Mouse (Mus musculus) liver, embryonic 14.5 days (tissue): ENCODE measurements around the gene Urb2. TPM values are rescaled to one million over a fixed set of nuclear protein-coding genes. Genes with fewer than 3 reads are reported as not detected.

Experiments
- ATAC-seq: fragments of 200-750 bp; cut with Nextera tagmentation; 2 replicates; pipeline ENCODE4 v1.8.0; 2017; ENCODE audit warnings: moderate number of reproducible peaks, mild to moderate bottlenecking, moderate library complexity; ENCODE audit not compliant: insufficient read depth
- DNase-seq, 3 experiments: peaks; one replicate each; pipeline ENCODE4 v3.0.0-alpha.2; 2012 to 2013; ENCODE audit warnings: low read depth in 3 of 3, low spot score in 3 of 3
- H3K27ac ChIP-seq: fragments of 300-500 bp; sonication (generic); 2 replicates; pipeline ENCODE4 v1.5.1; 2014; ENCODE audit warnings: moderate library complexity, mild to moderate bottlenecking, control low read depth, inconsistent platforms
- H3K27me3 ChIP-seq: fragments of 300-500 bp; sonication (generic); 2 replicates; pipeline ENCODE4 v1.6.1; 2014; ENCODE audit warnings: mild to moderate bottlenecking, low read length, moderate library complexity; ENCODE audit not compliant: control insufficient read depth, insufficient read depth
- H3K36me3 ChIP-seq: fragments of 300-500 bp; sonication (generic); replicated peaks from 2 replicates; pipeline ENCODE4 v1.6.1; 2014; ENCODE audit warnings: low read depth; ENCODE audit not compliant: control insufficient read depth, insufficient read depth
- H3K4me1 ChIP-seq, 2 experiments: fragments of 200-500 bp in 1 of 2; fragments of 300-500 bp in 1 of 2; sonication (generic) in 1 of 2; replicated peaks; 2 replicates each; pipeline ENCODE4 v1.6.1; 2012 to 2014; ENCODE audit warnings: antibody characterized with exemption in 1 of 2, inconsistent platforms in 1 of 2, low read length in 1 of 2; ENCODE audit not compliant: control insufficient read depth in 2 of 2, insufficient read depth in 2 of 2
- H3K4me2 ChIP-seq: fragments of 300-500 bp; sonication (generic); 2 replicates; pipeline ENCODE4 v1.6.1; 2014; ENCODE audit warnings: low read depth, mild to moderate bottlenecking, control low read depth, moderate library complexity
- H3K4me3 ChIP-seq, 2 experiments: fragments of 200-500 bp in 1 of 2; fragments of 300-500 bp in 1 of 2; sonication (generic) in 1 of 2; 2 replicates each; pipeline ENCODE4 v1.5.1; 2012 to 2014; ENCODE audit warnings: low read depth in 2 of 2, low read length in 2 of 2, mild to moderate bottlenecking in 2 of 2, control low read depth in 1 of 2, inconsistent platforms in 1 of 2, moderate library complexity in 1 of 2; ENCODE audit not compliant: insufficient read depth in 1 of 2
- H3K9ac ChIP-seq: fragments of 300-500 bp; sonication (generic); replicated peaks from 2 replicates; pipeline ENCODE4 v1.6.1; 2014; ENCODE audit warnings: mild to moderate bottlenecking, control low read depth, moderate library complexity
- H3K9me3 ChIP-seq: fragments of 300-500 bp; sonication (generic); 2 replicates; pipeline ENCODE4 v1.6.1; 2016; ENCODE audit warnings: low read length, mixed read lengths; ENCODE audit not compliant: control insufficient read depth
- CTCF ChIP-seq: IDR thresholded peaks from 2 replicates; pipeline ENCODE4 v1.5.1; 2016; ENCODE audit warnings: antibody characterized with exemption, low read depth, control low read depth
- EP300 ChIP-seq: IDR thresholded peaks from 2 replicates; pipeline ENCODE4 v1.6.1; 2016; ENCODE audit warnings: antibody characterized with exemption, low read depth
- WGBS: fragments of 180-500 bp; shearing (Covaris S2); extraction: QIAGEN DNeasy Blood & Tissue Kit; methylation state at CpG from one replicate; pipeline ENCODE4 v1.1.7; 2014; ENCODE audit not compliant: insufficient replicate concordance; 5-methylcytosine and 5-hydroxymethylcytosine counted together
- polyA plus RNA-seq, 2 experiments: library from polyadenylated mRNA; depleted of rRNA in 1 of 2; stranded (reverse) in 1 of 2; unstranded in 1 of 2; fragments of >200 nt; fragmentation: Nextera tagmentation in 1 of 2; extraction: Ambion mirVana in 1 of 2; gene quantifications; 2 replicates each; pipeline versions ENCODE4 v1.2.1 to v1.2.3; 2012 to 2014

Urb2 gene
- polyA plus RNA-seq, 2 experiments = 2.9 to 4.9 TPM

DNA sequence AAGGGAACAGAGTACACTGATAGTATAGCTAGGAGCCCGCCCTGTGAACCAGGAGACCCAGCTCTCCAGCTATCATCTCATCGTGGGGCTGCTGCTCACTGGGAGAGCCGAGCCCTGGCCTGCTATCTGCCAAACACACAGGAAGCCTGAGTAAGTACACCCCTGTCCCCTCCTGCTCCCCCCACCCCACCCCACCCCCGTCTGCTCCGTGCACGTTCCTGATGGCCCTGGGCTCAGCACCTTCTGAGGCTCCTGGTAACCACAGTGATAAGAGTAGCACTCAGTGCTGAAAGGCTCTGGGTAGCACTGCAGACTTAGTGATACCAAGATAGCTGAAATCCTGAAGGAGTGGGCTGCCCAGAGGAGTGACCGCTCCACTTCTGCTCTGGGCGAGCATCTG, 42.4 kb upstream of the Urb2 start:
- 9% methylated on average over 8 of the region's 8 CpGs for WGBS
- Histone ChIP-seq H3K4me3 (peak overlapping the region; percentile 92 to 100), H3K4me1 (peaks cover 25 to 45% of the 10 kb centered on the region in 2 experiments), H3K4me2 (peak overlapping the region; percentile 78), H3K9ac (peak overlapping the region; percentile 100), H3K27me3 (no peaks in the 10 kb centered on the region), H3K36me3 (peaks cover 72% of the 10 kb centered on the region), H3K9me3 (no peaks in the 10 kb centered on the region), H3K27ac (peak overlapping the region; percentile 99)
- peak; percentile 85 to 86 (median 85) for DNase-seq
- ATAC-seq = peak; percentile 86
- TF ChIP-seq CTCF (no peak), EP300 (peak; percentile 76)

GRCm38 (mm10) chr8:123980239-123980638, 41.1 kb upstream of the Urb2 start:
- H3K4me1 ChIP-seq = peaks cover 30 to 45% of the 10 kb centered on the region in 2 experiments
- no peak for DNase-seq

GRCm38 (mm10) chr8:123981674-123982073, 39.6 kb upstream of the Urb2 start:
- H3K9ac ChIP-seq = peak overlapping the region; percentile 100
- no peak for TF ChIP-seq EP300
- no peak for TF ChIP-seq CTCF
- 24% methylated on average over 4 of the region's 4 CpGs for WGBS
- H3K4me3 ChIP-seq = peak overlapping the region; percentile 92 to 100
- H3K4me1 ChIP-seq = peaks cover 40 to 47% of the 10 kb centered on the region in 2 experiments
- no peak for ATAC-seq
- peak overlapping the region; percentile 78 for H3K4me2 ChIP-seq
- peaks cover 46% of the 10 kb centered on the region for H3K36me3 ChIP-seq
- no peaks in the 10 kb centered on the region for H3K27me3 ChIP-seq
- peak overlapping the region; percentile 99 for H3K27ac ChIP-seq
- DNase-seq = no peak
- H3K9me3 ChIP-seq = no peaks in the 10 kb centered on the region

More at GRCm38 (mm10) chr8:123980239-123980638, 41.1 kb upstream of the Urb2 start:
- no peak for ATAC-seq
- peaks cover 60% of the 10 kb centered on the region for H3K36me3 ChIP-seq
- H3K9me3 ChIP-seq = no peaks in the 10 kb centered on the region
- TF ChIP-seq CTCF (0 out of 2 replicates have a peak, but pooled peaks have one; percentile 2), EP300 (no peak; the same call in none of the 2 replicates)
- peak overlapping the region; percentile 100 for H3K9ac ChIP-seq
- 23% methylated on average over 4 of the region's 4 CpGs for WGBS
- H3K27me3 ChIP-seq = no peaks in the 10 kb centered on the region
- peak overlapping the region; percentile 92 to 100 for H3K4me3 ChIP-seq
- peak overlapping the region; percentile 78 for H3K4me2 ChIP-seq
- H3K27ac ChIP-seq = peak overlapping the region; percentile 99

DNA sequence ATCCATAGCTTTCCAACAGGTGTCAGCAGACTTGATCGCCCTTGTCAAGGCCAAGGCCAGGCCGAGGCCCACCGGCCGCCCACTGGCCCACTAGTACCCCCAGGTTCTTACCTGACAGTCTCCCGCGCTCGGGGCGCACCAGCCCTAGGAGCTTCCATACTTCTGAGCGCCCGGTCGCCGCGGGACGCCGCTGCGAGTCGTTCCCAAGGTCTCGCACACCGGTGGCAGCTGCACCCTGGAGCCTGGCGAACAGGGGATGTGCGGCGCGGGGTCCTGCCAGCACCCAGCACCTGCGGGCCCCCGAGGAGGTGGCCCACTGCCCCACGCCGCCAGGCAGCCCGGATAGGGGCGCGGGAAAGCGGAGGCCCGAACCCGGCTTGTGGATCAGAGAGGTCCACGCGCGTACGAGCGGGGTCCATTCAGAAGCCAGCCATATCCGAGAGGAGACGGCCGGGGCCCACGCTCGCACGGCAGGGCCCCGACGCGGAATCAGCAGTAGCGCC, 39.0 kb upstream of the Urb2 start:
- under 1% methylated on average over 48 of the region's 48 CpGs for WGBS
- TF ChIP-seq CTCF (no peak), EP300 (no peak; the same call in 1 of the 2 replicates)

DNA sequence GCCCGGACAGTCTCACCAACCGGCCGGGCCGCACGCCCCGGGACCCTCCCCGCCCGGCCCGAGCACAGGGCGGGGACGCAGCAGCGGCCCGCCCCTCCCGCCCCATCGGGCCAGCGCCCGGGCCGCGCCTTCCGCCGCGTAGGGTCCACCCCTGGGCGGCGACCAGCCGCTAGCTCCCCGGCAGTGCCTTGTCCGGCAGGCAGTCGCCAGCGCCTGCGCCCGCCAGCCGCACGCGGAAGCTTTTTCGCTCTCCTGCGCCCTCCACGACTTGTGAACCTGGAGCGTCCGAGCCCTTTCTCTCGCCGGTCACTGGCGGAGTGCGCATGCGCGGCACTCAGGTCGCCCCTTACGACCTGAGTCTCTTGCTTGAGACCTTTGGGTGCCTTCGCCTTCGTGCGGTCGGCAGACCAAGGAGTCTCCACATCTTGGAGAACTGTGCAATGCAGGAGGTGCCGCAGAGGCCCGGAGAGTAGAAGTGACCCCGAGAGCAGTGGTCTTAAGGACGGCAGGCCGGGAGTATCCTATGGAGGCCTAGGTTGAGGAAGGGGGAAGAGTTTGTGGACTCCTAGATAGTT, 38.4 kb upstream of the Urb2 start, which contains the start of gene Abcb10:
Gene Abcb10 (minus strand): TSS at position 297 of the 575 bp plus-strand sequence.
- no peaks in the 10 kb centered on the region for H3K9me3 ChIP-seq
- H3K4me1 ChIP-seq = peaks cover 39 to 47% of the 10 kb centered on the region in 2 experiments
- peaks cover 33% of the 10 kb centered on the region for H3K36me3 ChIP-seq
- DNase-seq (peak; percentile 74 to 78 (median 75)), ATAC-seq (peak; percentile 81)
- WGBS = under 1% methylated on average over 55 of the region's 56 CpGs
- peak within 1 kb of the TSS; percentile 99 for H3K27ac ChIP-seq
- no peaks in the 10 kb centered on the region for H3K27me3 ChIP-seq
- TF ChIP-seq EP300 (peak; percentile 26; the same call in 1 of the 2 replicates), CTCF (0 out of 2 replicates have a peak, but pooled peaks have one; percentile 6)
- peak within 1 kb of the TSS; percentile 92 to 100 for H3K4me3 ChIP-seq
- H3K9ac ChIP-seq = peak within 1 kb of the TSS; percentile 100
- peak within 1 kb of the TSS; percentile 78 for H3K4me2 ChIP-seq

More for the DNA sequence above, 39.0 kb upstream of the Urb2 start:
- no peak for DNase-seq
- Histone ChIP-seq H3K4me2 (peak overlapping the region; percentile 78), H3K4me3 (peak overlapping the region; percentile 92 to 100), H3K36me3 (peaks cover 39% of the 10 kb centered on the region), H3K9me3 (no peaks in the 10 kb centered on the region), H3K9ac (peak overlapping the region; percentile 100), H3K27me3 (no peaks in the 10 kb centered on the region), H3K27ac (peak overlapping the region; percentile 99), H3K4me1 (peaks cover 39 to 48% of the 10 kb centered on the region in 2 experiments)
- no peak for ATAC-seq
